Mouse (Mus musculus) monocyte, adult 5-6 weeks (primary cell): ENCODE data around the gene A530084C06Rik. TPM values are rescaled to one million over a fixed set of nuclear protein-coding genes. Genes with fewer than 3 reads are reported as not detected.
A peak's percentile ranks its signal among the peaks of the same experiment; 100 is the strongest.

ENCODE experiments used
- ATAC-seq: fragments of 153-309, 156-312 bp; replicated peaks from 2 replicates; pipeline ENCODE4 v1.8.0; 2017; ENCODE audit warnings: mild to moderate bottlenecking; ENCODE audit not compliant: low TSS enrichment, insufficient number of reproducible peaks, severe bottlenecking, poor library complexity, low FRiP score
- total RNA-seq: library from RNA; stranded (forward); fragments of 200-1000, 200-491, 200-594 nt; gene quantifications from 3 replicates; pipeline ENCODE4 v1.2.3, GENCODE M21; 2017

The A530084C06Rik gene
- total RNA-seq, 1 experiment from 2014 or later: 0.29 TPM

DNA sequence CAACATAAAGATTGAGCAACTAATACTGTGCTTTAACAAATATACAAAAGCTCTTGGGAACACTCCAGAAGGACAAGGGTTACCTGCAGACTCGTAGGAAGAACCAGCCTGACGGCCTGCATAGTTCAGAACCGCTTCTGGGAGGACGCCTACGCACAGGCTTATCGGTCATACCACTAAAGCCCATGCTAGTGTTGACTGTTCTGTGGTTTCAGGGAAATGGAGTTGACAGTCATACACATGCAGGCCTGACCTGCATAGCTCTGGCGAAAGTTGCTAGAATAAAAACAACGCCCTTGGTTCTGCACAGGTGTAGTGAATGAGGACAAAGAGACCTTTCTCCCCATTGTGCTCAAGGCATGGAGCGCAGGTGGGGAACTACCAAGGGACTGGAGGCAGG is 11.5 kb downstream of the A530084C06Rik start:
- no peak for ATAC-seq

DNA sequence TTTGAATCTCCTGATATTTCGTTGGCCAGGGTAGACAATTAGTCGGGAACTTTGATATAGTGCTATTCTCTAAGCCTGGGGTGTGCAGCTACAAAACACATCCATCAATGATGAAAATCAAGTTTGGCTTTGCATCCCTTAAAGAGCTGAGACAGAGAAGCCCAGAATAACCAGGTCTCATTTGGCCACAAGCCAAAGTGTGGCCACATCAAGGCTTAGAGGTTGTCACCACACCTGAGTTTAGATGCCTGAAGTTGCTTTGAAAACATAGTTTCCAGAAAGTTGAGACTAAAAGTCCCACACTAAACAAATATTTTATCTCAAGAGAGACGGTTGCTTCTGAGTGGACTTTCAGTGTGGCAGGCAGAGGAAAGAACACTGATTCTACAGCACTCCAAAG is 11.9 kb downstream of the A530084C06Rik start:
- no peak for ATAC-seq

DNA sequence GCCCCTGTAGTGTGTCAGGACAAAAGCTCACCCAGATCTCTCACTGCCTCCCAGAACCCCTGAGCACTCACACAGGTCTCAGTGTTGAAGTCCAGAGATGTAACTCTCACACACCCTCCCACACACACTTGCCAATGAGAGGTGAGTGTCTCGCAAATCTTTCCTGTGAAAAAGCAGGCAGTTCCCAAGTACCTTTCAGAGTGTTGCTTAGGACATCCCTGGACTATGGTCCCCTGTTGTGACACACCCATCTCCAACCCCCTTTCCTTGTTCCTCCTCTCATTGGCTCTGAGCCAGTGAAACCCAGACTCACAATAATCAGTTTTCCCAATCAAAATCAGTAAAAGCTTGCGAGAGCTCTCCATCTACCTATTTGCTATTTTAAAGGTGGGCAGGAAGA is 12.3 kb downstream of the A530084C06Rik start:
- no peak for ATAC-seq

DNA sequence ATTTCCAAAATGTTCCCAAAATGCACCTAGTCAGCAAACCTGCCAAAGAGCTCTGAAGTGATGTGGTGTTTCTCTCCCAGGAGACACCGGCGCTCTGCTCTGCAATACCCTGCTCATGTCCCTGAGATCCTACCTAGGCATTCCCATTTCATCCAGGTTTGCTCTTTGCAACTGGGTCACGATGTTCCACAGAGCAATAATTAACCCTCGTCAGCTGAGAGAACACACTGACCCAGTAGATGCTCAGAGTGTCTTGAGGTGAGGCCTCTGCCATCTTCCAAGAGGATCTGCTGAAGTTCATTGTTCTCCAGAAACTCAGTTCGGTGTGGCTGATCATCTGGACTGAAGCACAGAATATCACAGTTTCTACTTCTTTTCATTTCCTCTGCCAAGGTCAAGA is 16.1 kb downstream of the A530084C06Rik start:
- no peak for ATAC-seq

DNA sequence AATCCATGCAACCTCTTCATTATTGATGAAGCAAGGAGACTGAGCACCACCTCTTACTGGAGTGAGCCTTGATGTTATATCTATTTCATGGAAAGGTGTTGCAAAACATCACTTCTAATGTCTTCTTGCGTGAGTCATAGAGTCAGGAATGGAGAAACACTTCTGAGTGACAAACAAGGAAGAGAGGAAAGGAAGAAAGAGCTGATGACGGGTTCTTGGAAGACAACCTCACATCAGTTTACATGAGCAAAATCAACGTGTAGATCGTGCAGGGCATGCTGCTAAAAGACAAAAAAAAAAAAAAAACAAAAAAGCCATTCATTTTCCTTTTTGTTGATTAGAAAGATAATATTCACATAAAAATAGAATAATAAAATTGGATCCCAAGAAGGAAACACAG is 24.4 kb downstream of the A530084C06Rik start:
- no peak for ATAC-seq

DNA sequence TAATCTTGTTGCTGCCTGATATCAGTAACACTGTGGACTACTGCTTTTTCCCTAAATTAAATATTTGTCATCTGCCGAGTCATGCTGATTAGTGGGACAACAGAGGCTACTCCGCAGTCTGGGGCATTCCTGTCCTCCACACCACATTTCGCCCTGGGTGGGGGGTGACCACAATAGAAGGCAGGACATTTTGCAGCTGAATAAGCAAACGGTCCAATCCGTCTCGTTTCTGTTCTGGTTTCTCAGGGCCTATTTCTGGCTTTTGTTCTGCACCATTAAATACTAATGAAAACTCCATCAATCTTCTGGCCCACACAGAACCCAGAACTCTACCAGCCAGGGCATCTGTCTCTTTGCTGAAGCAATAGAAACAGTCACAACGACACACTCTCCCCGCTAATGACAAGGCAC is 27.5 kb downstream of the A530084C06Rik start:
- no peak for ATAC-seq

DNA sequence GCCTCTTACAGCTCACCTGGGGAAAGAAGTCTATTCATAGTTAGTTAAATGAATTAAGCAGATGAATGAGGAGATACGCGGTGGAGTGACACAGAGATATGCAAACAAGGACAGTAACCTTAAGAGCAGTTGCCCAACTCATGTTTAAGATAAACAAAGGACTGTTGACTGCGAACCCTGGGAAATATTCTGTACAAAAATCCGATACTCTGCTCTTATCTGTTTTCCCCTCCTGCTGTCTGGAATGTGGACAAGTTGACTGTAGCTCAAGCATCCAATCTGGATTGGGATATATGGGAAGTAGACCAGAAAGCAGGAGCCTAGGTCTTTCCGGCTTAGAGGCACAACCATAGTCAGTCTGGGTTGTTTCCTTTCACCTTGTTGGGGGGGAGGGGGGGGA is 27.9 kb downstream of the A530084C06Rik start:
- ATAC-seq: no peak

DNA sequence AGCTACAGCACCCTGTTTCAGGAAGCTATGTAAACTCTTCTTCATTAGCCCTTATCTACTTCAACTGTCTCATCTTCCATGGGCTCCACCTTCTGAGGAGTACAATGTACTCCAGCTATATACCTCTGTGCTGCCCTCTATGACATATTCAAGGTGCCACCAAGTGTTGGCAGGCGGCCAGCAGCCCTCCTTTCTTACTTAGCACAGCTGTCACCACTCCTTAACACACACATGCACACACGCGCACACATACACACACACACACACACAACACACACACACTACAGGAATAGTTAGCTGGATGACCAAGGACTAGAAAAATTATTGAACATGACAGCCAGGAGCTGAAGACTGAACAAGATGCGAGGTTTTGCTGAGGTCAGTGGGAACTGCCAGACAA is 34.2 kb downstream of the A530084C06Rik start:
- ATAC-seq: no peak

DNA sequence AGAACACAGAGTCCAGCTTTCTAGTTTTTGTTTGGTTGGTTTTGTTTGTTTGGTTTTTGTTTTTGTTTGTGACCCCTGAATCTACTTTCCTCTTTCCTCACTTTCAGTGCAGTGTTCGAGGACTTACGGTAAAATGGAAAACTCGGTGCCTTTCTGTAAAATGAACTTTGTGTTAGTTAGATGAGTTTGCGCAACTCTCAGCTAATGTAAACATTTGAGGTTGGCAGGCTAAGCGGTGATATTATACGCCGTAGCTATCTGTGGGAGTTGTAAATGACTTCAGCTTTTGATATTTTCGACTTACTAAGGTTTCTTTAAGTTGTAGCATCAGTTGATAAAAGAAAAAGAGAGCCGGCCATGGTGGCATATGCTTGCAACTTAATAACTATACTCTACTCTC is 40.2 kb downstream of the A530084C06Rik start:
- no peak for ATAC-seq

DNA sequence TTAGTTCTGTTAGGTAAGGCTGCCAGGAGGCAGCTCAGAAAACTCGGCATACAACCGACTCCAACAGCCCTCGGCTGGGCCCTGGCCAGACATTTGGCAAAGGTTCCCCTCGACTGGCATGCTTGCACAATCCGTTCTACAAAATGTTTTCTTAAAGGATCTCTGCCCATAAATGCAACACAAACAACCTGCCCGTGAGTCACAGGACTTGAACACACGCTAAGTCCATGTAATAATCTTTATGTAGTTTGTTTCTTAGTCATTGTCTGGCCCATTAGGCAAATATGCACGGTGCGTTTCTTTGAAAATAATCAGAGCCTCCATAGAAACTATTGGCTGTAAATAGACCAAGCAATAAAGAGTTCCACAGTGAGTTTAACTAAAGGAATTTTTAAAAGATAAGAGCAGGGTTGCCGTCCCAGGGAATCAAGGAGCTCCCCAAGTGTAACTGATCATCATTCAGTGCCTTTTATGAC is 40.7 kb downstream of the A530084C06Rik start:
- no peak for ATAC-seq

DNA sequence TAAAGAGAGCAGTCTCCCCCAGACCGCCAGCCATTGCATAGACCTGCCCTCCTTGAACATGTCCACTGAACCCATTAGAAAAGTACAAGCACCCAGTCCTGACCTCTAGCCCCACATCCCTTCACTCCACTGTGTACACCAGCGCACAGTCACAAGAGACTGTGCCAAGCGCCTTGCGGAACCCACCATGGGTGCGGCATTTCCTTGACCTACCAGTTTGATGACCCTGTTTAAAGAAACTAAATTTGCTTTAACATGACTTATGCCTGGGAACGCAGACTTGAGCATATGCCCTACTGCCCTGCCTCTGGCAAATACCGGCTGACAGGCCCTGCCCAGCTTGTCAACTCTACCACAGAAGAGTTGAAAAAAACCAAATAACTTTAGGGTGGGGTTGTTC is 43.9 kb downstream of the A530084C06Rik start:
- no peak for ATAC-seq

DNA sequence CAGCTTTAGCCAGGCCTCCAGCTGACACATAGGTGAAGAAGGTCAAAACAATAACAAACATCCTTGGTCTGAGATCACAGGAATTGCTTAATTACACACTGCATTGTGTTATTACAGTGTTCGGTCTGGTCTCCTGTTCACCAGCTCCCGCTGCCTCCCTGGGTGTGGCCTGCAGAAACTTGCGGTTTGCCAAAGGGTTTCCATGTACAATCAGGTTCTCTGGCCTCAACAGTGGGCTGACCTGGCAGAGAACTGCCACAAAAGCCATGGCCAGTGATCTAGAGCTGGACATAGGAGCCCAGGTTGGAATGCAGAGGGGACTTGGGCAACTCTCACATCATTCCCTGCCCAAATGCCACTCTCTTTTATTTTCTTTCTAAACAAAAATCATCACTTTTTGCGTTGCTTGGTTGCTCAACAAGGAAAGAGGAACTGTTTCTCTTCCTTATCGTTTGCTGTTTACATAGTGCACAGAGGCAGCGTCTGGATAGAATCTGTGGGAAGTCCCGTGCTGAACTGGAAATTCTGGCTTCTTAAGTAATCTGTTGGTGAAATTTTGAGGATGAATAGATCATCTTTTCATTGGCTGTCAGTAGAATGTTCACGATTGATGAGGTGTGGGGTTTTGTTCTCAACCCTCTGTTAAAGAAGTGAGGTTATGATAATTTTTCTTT is 52.5 kb downstream of the A530084C06Rik start:
- ATAC-seq: peak; percentile 73

Other genes starting within 250 kb of the A530084C06Rik start
- 0.64 to 1.0 TPM in 2 of 3 replicates, not detected in the other for gene Foxq1, start 3.2 kb downstream of the A530084C06Rik start, total RNA-seq
- not detected in 3 replicates for gene Foxf2, start 66.5 kb upstream of the A530084C06Rik start, total RNA-seq
- gene Foxc1, start 247.3 kb upstream of the A530084C06Rik start, total RNA-seq: 0.10 TPM in 1 of 3 replicates, not detected in the others